In genomic region chr14:121983009-121983933, GRCm38 (mm10) we compare ENCODE assay signal across 9 mouse cellular contexts. TPM values are rescaled to one million over a fixed set of nuclear protein-coding genes. Genes with fewer than 3 reads are reported as not detected.
A peak's percentile ranks its signal among the peaks of the same experiment; 100 is the strongest.
DNase-seq lines count a peak whose midpoint lies in the region; ATAC-seq lines count a peak whose summit lies in the region.
"Had no signal": no experiment of that assay in that cellular context is flagged by ENCODE, and none has a peak within 500 bp of the region (broad histone marks: within the 10 kb centered on the region; RNA-seq: fewer than 3 reads in every experiment).

No protein-coding gene starts in this region.

- no peak; the same call in 1 of the 2 replicates for ATAC-seq in liver, embryonic 11.5 days (replicated peaks; ENCODE audit: low FRiP score)
- ATAC-seq in embryonic facial prominence, embryonic 15.5 days (ENCODE audit: insufficient number of reproducible peaks, low FRiP score, low TSS enrichment, low read depth) = no peak
- ATAC-seq in stomach, embryonic 15.5 days (ENCODE audit: insufficient read depth, low FRiP score, low read depth) = no peak; the same call in 1 of the 2 replicates
- ATAC-seq: forebrain, postnatal 0 days had no signal

- peaks cover 15% of the 10 kb centered on the region for H3K4me1 ChIP-seq in liver, embryonic 11.5 days (replicated peaks; ENCODE audit: control insufficient read depth, insufficient read depth, low read length)
- no peaks in the 10 kb centered on the region for H3K4me1 ChIP-seq in embryonic facial prominence, embryonic 15.5 days
- peaks cover 3% of the 10 kb centered on the region; the same call in 1 of the 2 replicates for H3K4me1 ChIP-seq in stomach, embryonic 15.5 days
- H3K4me1 ChIP-seq in forebrain, embryonic 10.5 days = peaks cover 10% of the 10 kb centered on the region
- H3K4me1 ChIP-seq: hindbrain, embryonic 13.5 days had no signal

- no peaks in the 10 kb centered on the region for H3K36me3 ChIP-seq in liver, embryonic 11.5 days (ENCODE audit: control insufficient read depth, insufficient read depth, low read length)
- no peaks in the 10 kb centered on the region for H3K36me3 ChIP-seq in embryonic facial prominence, embryonic 15.5 days
- no peaks in the 10 kb centered on the region for H3K36me3 ChIP-seq in stomach, embryonic 15.5 days
- H3K36me3 ChIP-seq in forebrain, embryonic 10.5 days (replicated peaks) = no peaks in the 10 kb centered on the region; the same call in 1 of the 2 replicates
- H3K36me3 ChIP-seq: hindbrain, embryonic 13.5 days had no signal

- no peaks in the 10 kb centered on the region for H3K9me3 ChIP-seq in liver, embryonic 11.5 days (ENCODE audit: control insufficient read depth, low read length)
- no peaks in the 10 kb centered on the region for H3K9me3 ChIP-seq in embryonic facial prominence, embryonic 15.5 days (replicated peaks)
- no peaks in the 10 kb centered on the region for H3K9me3 ChIP-seq in stomach, embryonic 15.5 days
- H3K9me3 ChIP-seq in forebrain, embryonic 10.5 days = no peaks in the 10 kb centered on the region
- H3K9me3 ChIP-seq: hindbrain, embryonic 13.5 days had no signal

- 0 out of 2 replicates have a peak overlapping the region, but pooled peaks have one; percentile 15 for H3K27ac ChIP-seq in liver, embryonic 11.5 days (ENCODE audit: low read depth, low read length)
- peak overlapping the region; percentile 55; the same call in 1 of the 2 replicates for H3K27ac ChIP-seq in embryonic facial prominence, embryonic 15.5 days (replicated peaks)
- peak overlapping the region; percentile 49 for H3K27ac ChIP-seq in stomach, embryonic 15.5 days
- no peak overlapping the region for H3K27ac ChIP-seq in forebrain, embryonic 10.5 days
- H3K27ac ChIP-seq: hindbrain, embryonic 13.5 days had no signal

- no peaks in the 10 kb centered on the region for H3K27me3 ChIP-seq in liver, embryonic 11.5 days (replicated peaks; ENCODE audit: control insufficient read depth, insufficient read depth, low read length)
- no peaks in the 10 kb centered on the region for H3K27me3 ChIP-seq in embryonic facial prominence, embryonic 15.5 days
- H3K27me3 ChIP-seq in stomach, embryonic 15.5 days (replicated peaks) = no peaks in the 10 kb centered on the region
- no peaks in the 10 kb centered on the region for H3K27me3 ChIP-seq in forebrain, embryonic 10.5 days (ENCODE audit: poor library complexity, severe bottlenecking)
- H3K27me3 ChIP-seq: hindbrain, embryonic 13.5 days had no signal

- H3K9ac ChIP-seq in liver, embryonic 11.5 days (ENCODE audit: low read depth, low read length) = no peak overlapping the region
- no peak overlapping the region for H3K9ac ChIP-seq in embryonic facial prominence, embryonic 15.5 days
- no peak overlapping the region for H3K9ac ChIP-seq in stomach, embryonic 15.5 days
- H3K9ac ChIP-seq: forebrain, postnatal 0 days; hindbrain, embryonic 13.5 days had no signal

- no peak for DNase-seq in liver, embryonic 11.5 days (ENCODE audit: low spot score)
- DNase-seq in liver = no peak
- DNase-seq in kidney, postnatal 14 days = peak; percentile 44
- DNase-seq in forebrain, embryonic 10.5 days (ENCODE audit: extremely low spot score, low spot score) = no peak
- no peak for DNase-seq in spleen, adult 12 weeks (ENCODE audit: low spot score)
- DNase-seq: forebrain, postnatal 0 days had no signal

- H3K4me3 ChIP-seq in liver, embryonic 11.5 days (ENCODE audit: low read depth, low read length) = no peak overlapping the region
- H3K4me3 ChIP-seq in embryonic facial prominence, embryonic 15.5 days (replicated peaks) = no peak overlapping the region
- no peak overlapping the region for H3K4me3 ChIP-seq in stomach, embryonic 15.5 days (replicated peaks)
- H3K4me3 ChIP-seq in forebrain, embryonic 10.5 days = no peak overlapping the region
- H3K4me3 ChIP-seq: hindbrain, embryonic 13.5 days had no signal

- H3K4me2 ChIP-seq in liver, embryonic 11.5 days = no peak overlapping the region
- no peak overlapping the region for H3K4me2 ChIP-seq in embryonic facial prominence, embryonic 15.5 days (replicated peaks)
- H3K4me2 ChIP-seq in stomach, embryonic 15.5 days = no peak overlapping the region
- H3K4me2 ChIP-seq: hindbrain, embryonic 13.5 days had no signal

- WGBS in liver, embryonic 11.5 days = 49% methylated on average over 8 of the region's 8 CpGs
- 67% methylated on average over 8 of the region's 8 CpGs for WGBS in embryonic facial prominence, embryonic 15.5 days
- WGBS in stomach, embryonic 15.5 days = 38% methylated on average over 8 of the region's 8 CpGs
- 80% methylated on average over 8 of the region's 8 CpGs for WGBS in forebrain, embryonic 10.5 days

RNA-seq across cellular contexts. Expression of gene Gpr183, which starts 18.3 kb away (rescaled TPM):
- polyA plus RNA-seq in liver, embryonic 11.5 days (2014; fragmentation: Nextera tagmentation; extraction: Ambion mirVana) = 3.2 and 3.9 TPM in 2 replicates
- polyA plus RNA-seq in embryonic facial prominence, embryonic 15.5 days (2015; fragmentation: Nextera tagmentation; extraction: Ambion mirVana) = 4.9 and 5.0 TPM in 2 replicates
- polyA plus RNA-seq in stomach, embryonic 15.5 days (2015; fragmentation: Nextera tagmentation; extraction: Ambion mirVana) = 4.1 and 4.3 TPM in 2 replicates
- polyA plus RNA-seq in forebrain, embryonic 10.5 days (2016; fragmentation: Nextera tagmentation; extraction: Ambion mirVana) = 1.9 and 2.5 TPM in 2 replicates

RNA-seq across cellular contexts. Expression of gene Timm8a2, which starts 51.2 kb away (rescaled TPM):
- polyA plus RNA-seq in liver, embryonic 11.5 days (2014; fragmentation: Nextera tagmentation; extraction: Ambion mirVana) = not detected in 2 replicates
- not detected in 2 replicates for polyA plus RNA-seq in embryonic facial prominence, embryonic 15.5 days (2015; fragmentation: Nextera tagmentation; extraction: Ambion mirVana)
- polyA plus RNA-seq in stomach, embryonic 15.5 days (2015; fragmentation: Nextera tagmentation; extraction: Ambion mirVana) = not detected in 2 replicates
- not detected in 2 replicates for polyA plus RNA-seq in forebrain, embryonic 10.5 days (2016; fragmentation: Nextera tagmentation; extraction: Ambion mirVana)
- polyA plus RNA-seq: forebrain, postnatal 0 days; hindbrain, embryonic 13.5 days had no signal
